Mouse (Mus musculus) small intestine, adult 2 months (tissue): Measurements from ENCODE around the gene Odf3l1. TPM values are rescaled to one million over a fixed set of nuclear protein-coding genes. Genes with fewer than 3 reads are reported as not detected.
"Not testable (repeated sequence)": the region's sequence is repeated elsewhere in the genome, so short reads cannot be mapped to it uniquely, and the experiment has no call there.

Source experiments
- H3K27ac ChIP-seq: fragments of 200-500 bp; 2 replicates; pipeline ENCODE4 v1.5.1; 2012; ENCODE audit warnings: low read depth, low read length, control low read depth, inconsistent platforms; ENCODE audit not compliant: insufficient read depth
- H3K27me3 ChIP-seq: fragments of 200-500 bp; 2 replicates; pipeline ENCODE4 v1.6.1; 2012; ENCODE audit warnings: mild to moderate bottlenecking, moderate library complexity, low read length, inconsistent platforms; ENCODE audit not compliant: control insufficient read depth, insufficient read depth
- H3K36me3 ChIP-seq: fragments of 200-500 bp; 2 replicates; pipeline ENCODE4 v1.6.1; 2012; ENCODE audit warnings: mild to moderate bottlenecking, low read length, control low read depth, inconsistent platforms; ENCODE audit not compliant: control insufficient read depth, insufficient read depth
- H3K4me1 ChIP-seq: fragments of 200-500 bp; 2 replicates; pipeline ENCODE4 v1.6.1; 2012; ENCODE audit warnings: low read length, inconsistent platforms, mixed read lengths; ENCODE audit not compliant: control insufficient read depth, insufficient read depth, insufficient read length
- H3K4me3 ChIP-seq: fragments of 200-500 bp; 2 replicates; pipeline ENCODE4 v1.5.1; 2012; ENCODE audit warnings: low read depth, mild to moderate bottlenecking, control low read depth, inconsistent platforms, low read length, moderate library complexity
- CTCF ChIP-seq: fragments of 200-500 bp; IDR thresholded peaks from 2 replicates; pipeline ENCODE4 v1.5.1; 2012; ENCODE audit warnings: low read depth, mild to moderate bottlenecking, control low read depth, inconsistent platforms, low read length, moderate library complexity, mixed read lengths; ENCODE audit not compliant: insufficient replicate concordance, insufficient read length; ENCODE audit errors: extremely low read depth
- POLR2A ChIP-seq: fragments of 200-500 bp; IDR thresholded peaks from 2 replicates; pipeline ENCODE4 v1.6.1; 2012; ENCODE audit warnings: low read depth, mild to moderate bottlenecking, control low read depth, inconsistent platforms, low read length, moderate library complexity
- WGBS: fragments of 180-500 bp; shearing (Covaris S2); methylation state at CpG from one replicate; pipeline ENCODE4 v1.1.7; 2018; 5-methylcytosine and 5-hydroxymethylcytosine counted together
- polyA plus RNA-seq: library from polyadenylated mRNA; depleted of rRNA; stranded (reverse); fragments of >200 nt; gene quantifications from 2 replicates; pipeline ENCODE4 v1.2.3, GENCODE M21; 2012; rRNA removed

The Odf3l1 gene
- polyA plus RNA-seq = 1.0 and 2.3 TPM in 2 replicates

GRCm38 (mm10) chr9:56864216-56864729 is at the start of gene Odf3l1:
Gene Odf3l1, minus strand, starts transcription at chr9:56864679.
- TF ChIP-seq CTCF (no peak), POLR2A (no peak)
- peaks cover 8% of the 10 kb centered on the region for H3K4me1 ChIP-seq
- 35% methylated on average over 3 of the region's 3 CpGs for WGBS
- no peaks in the 10 kb centered on the region for H3K27me3 ChIP-seq
- H3K27ac ChIP-seq = peak within 1 kb of the TSS; percentile 35
- H3K4me3 ChIP-seq = peak within 1 kb of the TSS; percentile 47
- no peaks in the 10 kb centered on the region for H3K36me3 ChIP-seq

GRCm38 (mm10) chr9:56913991-56914390 is 49.5 kb upstream of the Odf3l1 start:
- WGBS = 66% methylated on average over 9 of the region's 9 CpGs
- H3K27me3 ChIP-seq = no peaks in the 10 kb centered on the region
- H3K36me3 ChIP-seq = no peaks in the 10 kb centered on the region; the same call in 1 of the 2 replicates
- no peaks in the 10 kb centered on the region for H3K4me1 ChIP-seq
- no peak overlapping the region for H3K4me3 ChIP-seq
- TF ChIP-seq POLR2A = no peak
- H3K27ac ChIP-seq = no peak overlapping the region

DNA sequence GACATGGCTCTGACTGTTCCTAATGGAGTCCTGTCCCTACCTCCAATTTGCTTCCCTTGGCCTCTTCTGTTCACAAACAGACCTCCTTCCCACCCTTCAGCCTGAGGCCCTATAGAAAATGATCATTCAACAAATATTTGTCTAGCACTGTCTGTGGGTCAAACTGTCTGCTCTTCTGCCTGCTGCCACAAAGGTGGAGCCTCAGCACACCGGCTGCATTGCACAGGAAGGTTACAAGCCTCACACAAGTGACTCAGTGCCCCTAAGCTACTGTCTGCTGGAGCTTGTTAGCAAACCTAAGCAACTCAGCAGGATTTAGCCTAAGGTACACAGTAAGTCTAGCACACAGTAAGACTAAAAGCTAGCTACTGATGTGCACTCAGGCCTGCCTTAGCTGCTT is 46.5 kb upstream of the Odf3l1 start:
- 24% methylated on average over 1 of the region's 1 CpGs for whole genome bisulfite sequencing
- Histone ChIP-seq H3K27ac (no peak overlapping the region), H3K4me3 (no peak overlapping the region), H3K27me3 (no peaks in the 10 kb centered on the region), H3K4me1 (no peaks in the 10 kb centered on the region), H3K36me3 (no peaks in the 10 kb centered on the region)
- no peak for TF ChIP-seq CTCF
- no peak for TF ChIP-seq POLR2A

- H3K4me1 ChIP-seq, H3K27me3 ChIP-seq, H3K27ac ChIP-seq, H3K4me3 ChIP-seq, H3K36me3 ChIP-seq: not testable (repeated sequence)
- 46% methylated on average over 4 of the region's 4 CpGs for WGBS
Measured at GRCm38 (mm10) chr9:56909991-56910390, 45.5 kb upstream of the Odf3l1 start.

GRCm38 (mm10) chr9:56907549-56907948 is 43.1 kb upstream of the Odf3l1 start:
- Histone ChIP-seq H3K27ac (no peak overlapping the region), H3K4me3 (no peak overlapping the region), H3K27me3 (no peaks in the 10 kb centered on the region), H3K4me1 (no peaks in the 10 kb centered on the region), H3K36me3 (no peaks in the 10 kb centered on the region)
- no peak for TF ChIP-seq POLR2A
- TF ChIP-seq CTCF = no peak
- WGBS = 60% methylated on average over 9 of the region's 9 CpGs

DNA sequence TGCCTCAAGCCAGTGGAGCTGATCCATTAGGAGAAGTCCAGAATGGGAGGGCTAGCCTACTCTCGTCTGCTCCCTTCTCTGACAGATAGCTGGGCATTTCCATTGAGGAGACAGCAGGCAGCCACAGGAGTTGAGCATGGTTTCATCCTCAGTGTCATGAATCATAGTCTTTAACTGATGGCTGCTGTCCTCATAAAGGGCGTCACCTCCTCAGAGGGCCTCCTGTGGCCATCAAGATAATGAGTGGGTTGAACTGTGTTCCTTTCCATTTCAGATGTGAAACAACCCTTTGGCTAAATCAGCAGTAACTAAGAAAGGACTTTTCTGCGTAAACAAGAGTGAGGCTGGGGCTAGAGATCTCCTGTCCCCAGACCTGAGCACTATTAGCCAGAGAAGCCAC is 39.2 kb upstream of the Odf3l1 start:
- TF ChIP-seq CTCF (no peak), POLR2A (no peak)
- H3K4me1 ChIP-seq = peaks cover 13% of the 10 kb centered on the region
- H3K27ac ChIP-seq = no peak overlapping the region
- no peaks in the 10 kb centered on the region for H3K27me3 ChIP-seq
- H3K36me3 ChIP-seq = no peaks in the 10 kb centered on the region
- H3K4me3 ChIP-seq = no peak overlapping the region
- 87% methylated on average over 3 of the region's 3 CpGs for WGBS

- Histone ChIP-seq H3K36me3 (no peaks in the 10 kb centered on the region), H3K27ac (peak overlapping the region; percentile 59; the same call in 1 of the 2 replicates), H3K27me3 (no peaks in the 10 kb centered on the region), H3K4me3 (no peak overlapping the region), H3K4me1 (peaks cover 13% of the 10 kb centered on the region)
- WGBS = 13% methylated on average over 8 of the region's 8 CpGs
- no peak for TF ChIP-seq POLR2A
Measured at GRCm38 (mm10) chr9:56901187-56901586, 36.7 kb upstream of the Odf3l1 start.

DNA sequence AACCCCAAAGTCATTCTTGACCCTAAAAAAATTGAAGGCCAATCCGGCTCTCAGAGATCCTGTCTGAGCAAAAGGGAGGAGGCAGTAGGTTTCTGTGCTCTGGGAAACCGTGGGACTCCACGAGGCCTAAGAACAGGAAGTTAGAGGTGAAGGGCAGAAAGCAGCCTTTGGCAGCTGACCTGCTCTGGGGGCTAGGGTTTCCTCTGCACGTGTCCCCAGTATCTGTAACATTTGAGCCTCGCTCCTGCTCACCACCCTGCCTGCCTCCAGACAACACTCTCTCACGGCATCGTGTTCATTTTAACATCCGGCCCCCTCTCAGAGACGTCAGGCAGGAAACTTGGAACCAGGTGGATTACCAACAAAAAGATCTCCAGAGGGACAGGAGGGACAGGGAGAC is 36.1 kb upstream of the Odf3l1 start:
- no peaks in the 10 kb centered on the region for H3K36me3 ChIP-seq
- peaks cover 13% of the 10 kb centered on the region for H3K4me1 ChIP-seq
- WGBS = 39% methylated on average over 9 of the region's 9 CpGs
- H3K27me3 ChIP-seq = no peaks in the 10 kb centered on the region
- H3K27ac ChIP-seq = no peak overlapping the region; the same call in 1 of the 2 replicates
- TF ChIP-seq POLR2A (no peak), CTCF (no peak)
- no peak overlapping the region for H3K4me3 ChIP-seq
